Mouse (Mus musculus) left cerebral cortex, adult 8-10 months (tissue): ENCODE results near the gene AV320801. TPM values are rescaled to one million over a fixed set of nuclear protein-coding genes. Genes with fewer than 3 reads are reported as not detected.
"Not testable (repeated sequence)": the region's sequence is repeated elsewhere in the genome, so short reads cannot be mapped to it uniquely, and the experiment has no call there.

Experiments
- DNase-seq, 2 experiments: peaks; one replicate each; pipeline ENCODE4 v3.0.0; 2022; ENCODE audit warnings: low spot score in 2 of 2
- total RNA-seq, 4 experiments: library from RNA; stranded (reverse); gene quantifications; 2 replicates each; pipeline ENCODE4 v1.2.4; 2022

AV320801 gene
- total RNA-seq, result not detected

DNA sequence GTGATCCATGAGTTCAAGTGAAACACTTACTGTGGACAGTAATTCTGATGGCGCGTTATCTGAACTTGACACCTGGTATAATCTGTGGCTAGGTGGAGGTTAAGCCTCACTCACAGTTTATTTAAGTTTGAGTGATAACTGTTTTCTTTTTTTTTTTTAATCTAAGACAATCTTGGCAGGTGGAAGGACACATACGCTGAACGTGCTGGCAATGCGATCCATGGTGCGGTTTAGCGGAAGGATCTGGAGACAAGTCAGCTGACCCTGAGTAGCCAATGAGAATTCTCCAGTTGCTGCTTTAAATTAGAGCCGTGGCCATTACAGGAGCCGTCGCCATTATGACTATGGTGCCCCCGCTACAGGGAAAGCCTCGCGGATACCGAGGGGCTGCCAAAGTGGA lies at the start of gene AV320801:
Gene AV320801, plus strand, starts transcription at position 301 of the 400 bp plus-strand sequence.
- not testable (repeated sequence) for DNase-seq

DNA sequence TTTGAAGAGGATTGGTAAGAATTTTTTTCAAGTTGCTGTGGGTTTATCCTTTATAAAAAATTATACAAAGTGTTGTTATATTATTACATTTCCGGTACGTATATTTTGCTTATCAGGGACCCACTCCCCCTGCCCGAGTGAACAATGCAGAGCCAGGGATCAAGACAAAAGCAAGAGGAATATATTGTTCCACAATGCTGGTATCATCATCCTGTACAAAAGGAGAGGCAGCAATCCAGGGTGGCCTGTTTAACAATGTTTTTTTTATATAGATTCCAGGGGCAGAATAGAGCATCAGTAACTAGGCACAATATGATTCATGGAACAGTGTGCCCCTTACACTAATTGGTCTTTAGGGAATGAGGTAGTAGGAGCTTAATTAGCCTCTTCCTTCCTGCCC lies 30.2 kb upstream of the AV320801 start:
- not testable (repeated sequence) for DNase-seq

DNA sequence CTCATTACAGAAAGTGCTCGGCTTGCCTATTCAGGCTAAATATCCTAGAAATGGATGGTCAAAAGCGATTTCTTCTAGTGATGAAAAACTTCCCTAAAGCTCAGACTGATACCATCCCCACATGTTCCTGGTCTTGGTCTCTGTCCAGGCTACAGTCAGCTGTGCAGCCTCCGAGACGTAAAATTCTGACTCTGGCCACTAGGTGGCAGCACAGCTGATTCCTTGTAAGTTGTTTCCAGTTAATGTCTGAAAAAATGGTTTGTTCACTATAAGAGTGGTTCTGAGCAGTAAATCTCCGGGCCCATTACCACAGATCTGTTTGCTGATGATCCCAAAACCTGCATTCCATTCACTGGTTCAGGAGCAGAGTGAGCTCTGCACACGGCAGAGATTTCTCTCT lies 12.5 kb upstream of the AV320801 start:
- not testable (repeated sequence) for DNase-seq

DNA sequence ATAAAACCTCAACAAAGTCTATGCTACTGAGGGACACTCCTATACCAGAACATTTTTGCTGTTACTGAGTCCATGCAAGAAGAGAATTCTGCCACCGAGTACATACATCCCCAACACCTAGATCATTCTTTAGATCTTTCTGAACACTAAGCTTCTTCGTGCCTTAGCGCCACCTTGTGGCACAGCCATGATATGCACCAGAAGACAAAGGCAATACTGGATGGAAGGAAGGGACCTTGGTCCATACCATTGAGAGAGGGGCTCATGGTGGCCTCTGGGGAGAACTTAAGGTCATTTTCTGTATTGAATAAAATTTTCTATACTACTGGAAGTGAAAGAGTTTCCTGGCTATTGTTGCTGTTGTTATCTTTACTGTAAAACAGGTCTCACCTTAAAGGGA lies 11.2 kb upstream of the AV320801 start:
- DNase-seq, result not testable (repeated sequence)

Other genes with a start within 250 kb of the AV320801 start
- not detected for gene Pramel3, start 192.3 kb upstream of the AV320801 start, total RNA-seq
- gene Gm5128, start 121.3 kb upstream of the AV320801 start, total RNA-seq, result not detected
- not detected for gene Gm7903, start 60.8 kb upstream of the AV320801 start, total RNA-seq
- 1 to 10 TPM; 3.2 to 6.4 (median 4.3) TPM for gene Nxf7, start 104.2 kb downstream of the AV320801 start, total RNA-seq
- not detected for gene Prame, start 133.1 kb downstream of the AV320801 start, total RNA-seq
- gene Tcp11x2, start 199.2 kb downstream of the AV320801 start, total RNA-seq, result not detected
- not detected for gene Tmsb15a, start 230.7 kb downstream of the AV320801 start, total RNA-seq
- gene Armcx5, start 248.1 kb downstream of the AV320801 start, total RNA-seq, result 10 to 100 TPM; 39.1 to 47.5 (median 40.0) TPM
- gene Gprasp1, start 248.1 kb downstream of the AV320801 start, total RNA-seq, result 100 to 1,000 TPM; 353 to 382 (median 370) TPM